Mouse (Mus musculus): ENCODE data around the gene Rmi2. TPM values are rescaled to one million over a fixed set of nuclear protein-coding genes. Genes with fewer than 3 reads are reported as not detected.

Gene Rmi2
- total and polyA plus RNA-seq, 3 experiments, result 5.7 to 9.5 (median 8.3) TPM

GRCm38 (mm10) chr16:10821387-10821786 is 13.5 kb upstream of the Rmi2 start:
- H3K4me3 ChIP-seq (ENCODE audit: low read depth, low read length), result no peak overlapping the region
- no peak for TF ChIP-seq TAL1 (conservative IDR thresholded peaks at IDR 0.05; ENCODE audit: low read depth, low read length)
- TF ChIP-seq CTCF (IDR thresholded peaks at IDR 0.05; ENCODE audit: low read depth, low read length), result no peak
- no peak for TF ChIP-seq POLR2AphosphoS5 (IDR thresholded peaks at IDR 0.05; ENCODE audit: insufficient replicate concordance, low read depth, low read length)
- no peak for TF ChIP-seq GATA2 (IDR thresholded peaks at IDR 0.05; ENCODE audit: borderline replicate concordance, low read depth, low read length)
- TF ChIP-seq GATA1 (IDR thresholded peaks at IDR 0.05; ENCODE audit: borderline replicate concordance, low read length), result no peak
- DNase-seq (ENCODE audit: low spot score), result no peak
- ATAC-seq (ENCODE audit: extremely low read depth, insufficient number of reproducible peaks, low FRiP score, poor library complexity, severe bottlenecking), result no peak
- no peaks in the 10 kb centered on the region for H3K9me3 ChIP-seq (replicated peaks)
- H3K27me3 ChIP-seq (ENCODE audit: insufficient read depth, low read length), result peaks cover 57% of the 10 kb centered on the region
- no peaks in the 10 kb centered on the region for H3K36me3 ChIP-seq (replicated peaks)
- H3K4me1 ChIP-seq (ENCODE audit: insufficient read depth, low read depth, low read length), result no peaks in the 10 kb centered on the region

- Histone ChIP-seq H3K4me1 (ENCODE audit: insufficient read depth, low read depth, low read length) (no peaks in the 10 kb centered on the region), H3K9me3 (replicated peaks) (no peaks in the 10 kb centered on the region), H3K4me3 (ENCODE audit: low read depth, low read length) (no peak overlapping the region), H3K27me3 (ENCODE audit: insufficient read depth, low read length) (peaks cover 49% of the 10 kb centered on the region), H3K36me3 (replicated peaks) (no peaks in the 10 kb centered on the region)
- ATAC-seq (ENCODE audit: extremely low read depth, insufficient number of reproducible peaks, low FRiP score, poor library complexity, severe bottlenecking) (no peak), DNase-seq (ENCODE audit: low spot score) (no peak)
- TF ChIP-seq GATA2 (IDR thresholded peaks at IDR 0.05; ENCODE audit: borderline replicate concordance, low read depth, low read length), result no peak
- no peak for TF ChIP-seq GATA1 (IDR thresholded peaks at IDR 0.05; ENCODE audit: borderline replicate concordance, low read length)
- TF ChIP-seq CTCF (IDR thresholded peaks at IDR 0.05; ENCODE audit: low read depth, low read length), result no peak
- TF ChIP-seq POLR2AphosphoS5 (IDR thresholded peaks at IDR 0.05; ENCODE audit: insufficient replicate concordance, low read depth, low read length), result no peak
- no peak for TF ChIP-seq TAL1 (conservative IDR thresholded peaks at IDR 0.05; ENCODE audit: low read depth, low read length)
These were observed 10.3 kb upstream of the Rmi2 start for GRCm38 (mm10) chr16:10824536-10824935.

GRCm38 (mm10) chr16:10825840-10826239 is 9.0 kb upstream of the Rmi2 start:
- Histone ChIP-seq H3K4me3 (ENCODE audit: low read depth, low read length) (no peak overlapping the region), H3K36me3 (replicated peaks) (no peaks in the 10 kb centered on the region), H3K27me3 (ENCODE audit: insufficient read depth, low read length) (peaks cover 37% of the 10 kb centered on the region), H3K4me1 (ENCODE audit: insufficient read depth, low read depth, low read length) (no peaks in the 10 kb centered on the region), H3K9me3 (replicated peaks) (no peaks in the 10 kb centered on the region)
- DNase-seq (ENCODE audit: low spot score), result no peak
- TF ChIP-seq TAL1 (conservative IDR thresholded peaks at IDR 0.05; ENCODE audit: low read depth, low read length), result no peak
- no peak for TF ChIP-seq GATA1 (IDR thresholded peaks at IDR 0.05; ENCODE audit: borderline replicate concordance, low read length)
- TF ChIP-seq CTCF (IDR thresholded peaks at IDR 0.05; ENCODE audit: low read depth, low read length), result no peak
- TF ChIP-seq POLR2AphosphoS5 (IDR thresholded peaks at IDR 0.05; ENCODE audit: insufficient replicate concordance, low read depth, low read length), result no peak
- TF ChIP-seq GATA2 (IDR thresholded peaks at IDR 0.05; ENCODE audit: borderline replicate concordance, low read depth, low read length), result no peak
- no peak for ATAC-seq (ENCODE audit: extremely low read depth, insufficient number of reproducible peaks, low FRiP score, poor library complexity, severe bottlenecking)

GRCm38 (mm10) chr16:10827269-10827668 is 7.6 kb upstream of the Rmi2 start:
- H3K9me3 ChIP-seq (replicated peaks), result 0 out of 2 replicates have a peak, but pooled peaks cover 2% of the 10 kb centered on the region
- no peak overlapping the region for H3K4me3 ChIP-seq (ENCODE audit: low read depth, low read length)
- no peaks in the 10 kb centered on the region for H3K36me3 ChIP-seq (replicated peaks)
- peaks cover 26% of the 10 kb centered on the region for H3K27me3 ChIP-seq (ENCODE audit: insufficient read depth, low read length)
- peaks cover 3% of the 10 kb centered on the region; the same call in 1 of the 2 replicates for H3K4me1 ChIP-seq (ENCODE audit: insufficient read depth, low read depth, low read length)
- ATAC-seq (ENCODE audit: extremely low read depth, insufficient number of reproducible peaks, low FRiP score, poor library complexity, severe bottlenecking) (no peak), DNase-seq (ENCODE audit: low spot score) (no peak)
- TF ChIP-seq GATA2 (IDR thresholded peaks at IDR 0.05; ENCODE audit: borderline replicate concordance, low read depth, low read length) (no peak), CTCF (IDR thresholded peaks at IDR 0.05; ENCODE audit: low read depth, low read length) (no peak), GATA1 (IDR thresholded peaks at IDR 0.05; ENCODE audit: borderline replicate concordance, low read length) (no peak), TAL1 (conservative IDR thresholded peaks at IDR 0.05; ENCODE audit: low read depth, low read length) (no peak)

- no peak for ATAC-seq (ENCODE audit: extremely low read depth, insufficient number of reproducible peaks, low FRiP score, poor library complexity, severe bottlenecking)
- Histone ChIP-seq H3K4me3 (ENCODE audit: low read depth, low read length) (no peak overlapping the region), H3K9me3 (replicated peaks) (0 out of 2 replicates have a peak, but pooled peaks cover 2% of the 10 kb centered on the region), H3K36me3 (replicated peaks) (no peaks in the 10 kb centered on the region), H3K27me3 (ENCODE audit: insufficient read depth, low read length) (peaks cover 25% of the 10 kb centered on the region), H3K4me1 (ENCODE audit: insufficient read depth, low read depth, low read length) (peaks cover 3% of the 10 kb centered on the region; the same call in 1 of the 2 replicates)
- TF ChIP-seq CTCF (IDR thresholded peaks at IDR 0.05; ENCODE audit: low read depth, low read length), result no peak
- no peak for TF ChIP-seq GATA1 (IDR thresholded peaks at IDR 0.05; ENCODE audit: borderline replicate concordance, low read length)
- no peak for TF ChIP-seq TAL1 (conservative IDR thresholded peaks at IDR 0.05; ENCODE audit: low read depth, low read length)
- no peak for TF ChIP-seq GATA2 (IDR thresholded peaks at IDR 0.05; ENCODE audit: borderline replicate concordance, low read depth, low read length)
- TF ChIP-seq POLR2AphosphoS5 (IDR thresholded peaks at IDR 0.05; ENCODE audit: insufficient replicate concordance, low read depth, low read length), result no peak
- DNase-seq (ENCODE audit: low spot score), result no peak
These were observed 6.9 kb upstream of the Rmi2 start for GRCm38 (mm10) chr16:10827766-10828460.

- peaks cover 24% of the 10 kb centered on the region for H3K27me3 ChIP-seq (ENCODE audit: insufficient read depth, low read length)
- no peak overlapping the region for H3K4me3 ChIP-seq (ENCODE audit: low read depth, low read length)
- H3K9me3 ChIP-seq (replicated peaks), result 0 out of 2 replicates have a peak, but pooled peaks cover 2% of the 10 kb centered on the region
- no peak for TF ChIP-seq TAL1 (conservative IDR thresholded peaks at IDR 0.05; ENCODE audit: low read depth, low read length)
- no peak for TF ChIP-seq CTCF (IDR thresholded peaks at IDR 0.05; ENCODE audit: low read depth, low read length)
- TF ChIP-seq GATA1 (IDR thresholded peaks at IDR 0.05; ENCODE audit: borderline replicate concordance, low read length), result no peak
- no peak for TF ChIP-seq GATA2 (IDR thresholded peaks at IDR 0.05; ENCODE audit: borderline replicate concordance, low read depth, low read length)
- TF ChIP-seq POLR2AphosphoS5 (IDR thresholded peaks at IDR 0.05; ENCODE audit: insufficient replicate concordance, low read depth, low read length), result no peak
- H3K4me1 ChIP-seq (ENCODE audit: insufficient read depth, low read depth, low read length), result peaks cover 3% of the 10 kb centered on the region; the same call in 1 of the 2 replicates
- no peak for ATAC-seq (ENCODE audit: extremely low read depth, insufficient number of reproducible peaks, low FRiP score, poor library complexity, severe bottlenecking)
- DNase-seq (ENCODE audit: low spot score), result no peak
- H3K36me3 ChIP-seq (replicated peaks), result no peaks in the 10 kb centered on the region
These were observed 6.4 kb upstream of the Rmi2 start for GRCm38 (mm10) chr16:10828461-10828805.
